Mouse (Mus musculus) granulocyte monocyte progenitor cell, adult 5-6 weeks (primary cell): ENCODE measurements around the gene Jak3. TPM values are rescaled to one million over a fixed set of nuclear protein-coding genes. Genes with fewer than 3 reads are reported as not detected.
"Not testable (repeated sequence)": the region's sequence is repeated elsewhere in the genome, so short reads cannot be mapped to it uniquely, and the experiment has no call there.

Experiments
- ATAC-seq: replicated peaks from 2 replicates; pipeline ENCODE4 v1.8.0; 2016; ENCODE audit warnings: mild to moderate bottlenecking, moderate TSS enrichment, inconsistent platforms; ENCODE audit not compliant: poor library complexity, severe bottlenecking
- total RNA-seq, 2 experiments: library from RNA; stranded (forward) in 1 of 2; stranded (reverse) in 1 of 2; fragments of 200-712, 200-1000 nt in 1 of 2; fragments of >200 nt in 1 of 2; fragmentation: Nextera tagmentation in 1 of 2; gene quantifications; 2 replicates each; pipeline ENCODE4 v1.2.3; 2014 to 2017

The Jak3 gene
- total RNA-seq, 2 experiments from 2014 or later: 7.2 to 10.9 TPM

GRCm38 (mm10) chr8:71682832-71683231 is 6.7 kb downstream of the Jak3 start:
- ATAC-seq: no peak

GRCm38 (mm10) chr8:71684701-71685100 is 8.6 kb downstream of the Jak3 start:
- no peak for ATAC-seq

- ATAC-seq: no peak
Observed at GRCm38 (mm10) chr8:71685573-71685972, 9.5 kb downstream of the Jak3 start.

GRCm38 (mm10) chr8:71686143-71686734 is 10.1 kb downstream of the Jak3 start:
- no peak for ATAC-seq

GRCm38 (mm10) chr8:71687616-71688015 is 11.5 kb downstream of the Jak3 start:
- no peak for ATAC-seq

GRCm38 (mm10) chr8:71689028-71689427 is 12.9 kb downstream of the Jak3 start, which contains the start of gene Insl3:
Gene Insl3, plus strand, starts transcription at chr8:71689214.
- no peak for ATAC-seq

GRCm38 (mm10) chr8:71692509-71692908 is 16.4 kb downstream of the Jak3 start:
- peak; percentile 41 for ATAC-seq

- ATAC-seq: peak; percentile 28
Observed at GRCm38 (mm10) chr8:71693166-71694041, 17.3 kb downstream of the Jak3 start.

GRCm38 (mm10) chr8:71695456-71695855 is 19.4 kb downstream of the Jak3 start:
- not testable (repeated sequence) for ATAC-seq

- ATAC-seq: peak; percentile 47
Observed at GRCm38 (mm10) chr8:71700493-71701269, 24.6 kb downstream of the Jak3 start.

- ATAC-seq: peak; percentile 17; the same call in 1 of the 2 replicates
Observed at GRCm38 (mm10) chr8:71701414-71702086, 25.5 kb downstream of the Jak3 start, which contains the start of gene B3gnt3. Gene B3gnt3, minus strand, starts transcription at chr8:71701789.

- peak; percentile 76 for ATAC-seq
Observed at GRCm38 (mm10) chr8:71702087-71702432, 26.0 kb downstream of the Jak3 start.

- ATAC-seq: no peak
Observed at GRCm38 (mm10) chr8:71702923-71703322, 26.8 kb downstream of the Jak3 start.

- ATAC-seq: not testable (repeated sequence)
Observed at GRCm38 (mm10) chr8:71703400-71703799, 27.3 kb downstream of the Jak3 start.

GRCm38 (mm10) chr8:71707874-71708273 is 31.8 kb downstream of the Jak3 start:
- peak; percentile 70 for ATAC-seq

GRCm38 (mm10) chr8:71709134-71709799 is 33.2 kb downstream of the Jak3 start:
- ATAC-seq: no peak

- peak; percentile 75 for ATAC-seq
Observed at GRCm38 (mm10) chr8:71709800-71710446, 33.8 kb downstream of the Jak3 start.

GRCm38 (mm10) chr8:71711574-71711973 is 35.5 kb downstream of the Jak3 start:
- ATAC-seq: no peak

GRCm38 (mm10) chr8:71715531-71715930 is 39.4 kb downstream of the Jak3 start:
- ATAC-seq: no peak
